Mouse (Mus musculus): ENCODE data around the gene Rbfox3. TPM values are rescaled to one million over a fixed set of nuclear protein-coding genes. Genes with fewer than 3 reads are reported as not detected.

The Rbfox3 gene
- polyA plus RNA-seq, 1 experiment from 2014 or later = 0.35 TPM

DNA sequence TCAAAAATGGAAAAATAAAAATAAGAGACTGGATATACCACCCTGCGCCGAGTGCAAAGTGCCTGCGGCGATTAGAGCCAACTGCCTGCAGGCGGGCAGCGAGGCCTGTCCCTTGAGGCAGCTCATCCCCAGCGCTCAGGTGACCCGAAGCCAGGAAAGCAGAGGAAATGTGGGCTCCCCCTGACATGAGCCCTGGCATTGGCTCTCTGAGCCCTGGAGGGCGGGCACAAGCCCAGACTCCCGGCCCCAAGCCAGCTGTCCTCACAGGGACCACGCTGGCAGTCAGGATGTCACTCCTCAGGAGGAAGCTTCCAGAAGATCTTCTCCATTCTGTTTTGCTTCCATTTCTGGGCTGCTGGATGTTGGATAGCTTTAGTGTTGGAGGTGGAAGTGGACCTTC is 53.1 kb downstream of the Rbfox3 start:
- no peak for ATAC-seq (ENCODE audit: low read depth)
- H3K9ac ChIP-seq (ENCODE audit: low read length) = no peak overlapping the region
- 76% methylated on average over 11 of the region's 11 CpGs for WGBS
- H3K4me1 ChIP-seq (replicated peaks; ENCODE audit: control insufficient read depth, insufficient read depth, low read length) = no peaks in the 10 kb centered on the region
- H3K36me3 ChIP-seq (ENCODE audit: control insufficient read depth, insufficient read depth, low read length) = no peaks in the 10 kb centered on the region
- no peaks in the 10 kb centered on the region for H3K27me3 ChIP-seq (ENCODE audit: control insufficient read depth, insufficient read depth, low read depth, low read length)
- no peaks in the 10 kb centered on the region for H3K9me3 ChIP-seq (ENCODE audit: control insufficient read depth, low read length)
- H3K4me2 ChIP-seq (ENCODE audit: low read depth, low read length) = no peak overlapping the region
- no peak overlapping the region for H3K4me3 ChIP-seq (ENCODE audit: low read length)
- H3K27ac ChIP-seq (ENCODE audit: low read length) = no peak overlapping the region

DNA sequence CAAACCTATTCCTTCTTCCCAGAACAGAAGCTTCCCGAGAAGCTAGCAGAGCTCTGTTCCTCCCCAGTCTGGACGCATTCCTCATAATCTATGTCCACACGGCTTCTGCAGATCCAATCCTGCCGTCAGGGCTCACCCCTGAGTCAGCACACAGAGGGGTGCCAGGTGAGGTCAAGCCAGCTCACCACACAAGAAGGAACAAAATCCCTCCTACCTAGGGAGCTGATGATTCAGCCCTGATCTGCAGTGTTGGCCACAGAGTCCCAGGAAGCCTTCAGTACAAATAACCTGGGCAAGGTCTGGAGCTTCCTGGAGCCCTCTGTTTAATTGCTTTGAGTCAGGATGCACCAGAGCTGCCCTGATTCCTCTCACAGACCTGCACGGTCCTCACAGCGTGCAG is 60.0 kb downstream of the Rbfox3 start:
- WGBS = 61% methylated on average over 6 of the region's 6 CpGs

DNA sequence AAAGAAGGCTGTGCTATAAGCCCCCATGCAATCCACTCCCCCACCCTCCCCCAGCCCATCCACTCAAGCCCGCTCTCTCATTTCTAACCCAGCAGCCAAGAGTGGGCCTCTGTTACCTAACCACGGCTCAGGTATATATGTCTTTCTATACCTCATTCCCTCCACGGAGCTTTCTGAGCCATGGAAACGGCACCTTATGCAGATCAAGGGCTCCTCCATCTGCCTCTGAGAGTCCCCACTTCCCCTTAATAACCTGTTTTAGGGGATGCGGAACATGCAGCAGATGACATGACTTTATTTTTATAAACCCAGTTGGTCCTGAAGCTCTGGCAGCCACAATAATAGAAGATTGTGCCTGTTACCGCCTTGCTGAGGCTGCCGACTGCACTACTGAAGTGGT is 63.4 kb downstream of the Rbfox3 start:
- no peaks in the 10 kb centered on the region for H3K36me3 ChIP-seq (ENCODE audit: control insufficient read depth, insufficient read depth, low read length)
- no peak overlapping the region for H3K27ac ChIP-seq (ENCODE audit: low read length)
- H3K4me3 ChIP-seq (ENCODE audit: low read length) = no peak overlapping the region
- H3K9ac ChIP-seq (ENCODE audit: low read length) = no peak overlapping the region
- WGBS = 65% methylated on average over 7 of the region's 7 CpGs
- no peaks in the 10 kb centered on the region for H3K9me3 ChIP-seq (ENCODE audit: control insufficient read depth, low read length)
- H3K4me1 ChIP-seq (replicated peaks; ENCODE audit: control insufficient read depth, insufficient read depth, low read length) = no peaks in the 10 kb centered on the region
- H3K4me2 ChIP-seq (ENCODE audit: low read depth, low read length) = no peak overlapping the region
- no peaks in the 10 kb centered on the region for H3K27me3 ChIP-seq (ENCODE audit: control insufficient read depth, insufficient read depth, low read depth, low read length)
- ATAC-seq (ENCODE audit: low read depth) = no peak

More for the DNA sequence above, 60.0 kb downstream of the Rbfox3 start:
- H3K27me3 ChIP-seq (ENCODE audit: control insufficient read depth, insufficient read depth, low read depth, low read length) = no peaks in the 10 kb centered on the region
- no peak overlapping the region for H3K9ac ChIP-seq (ENCODE audit: low read length)
- H3K4me3 ChIP-seq (ENCODE audit: low read length) = no peak overlapping the region
- no peaks in the 10 kb centered on the region for H3K4me1 ChIP-seq (replicated peaks; ENCODE audit: control insufficient read depth, insufficient read depth, low read length)
- H3K4me2 ChIP-seq (ENCODE audit: low read depth, low read length) = no peak overlapping the region
- no peak overlapping the region for H3K27ac ChIP-seq (ENCODE audit: low read length)
- H3K36me3 ChIP-seq (ENCODE audit: control insufficient read depth, insufficient read depth, low read length) = no peaks in the 10 kb centered on the region
- ATAC-seq (ENCODE audit: low read depth) = no peak
- H3K9me3 ChIP-seq (ENCODE audit: control insufficient read depth, low read length) = no peaks in the 10 kb centered on the region

DNA sequence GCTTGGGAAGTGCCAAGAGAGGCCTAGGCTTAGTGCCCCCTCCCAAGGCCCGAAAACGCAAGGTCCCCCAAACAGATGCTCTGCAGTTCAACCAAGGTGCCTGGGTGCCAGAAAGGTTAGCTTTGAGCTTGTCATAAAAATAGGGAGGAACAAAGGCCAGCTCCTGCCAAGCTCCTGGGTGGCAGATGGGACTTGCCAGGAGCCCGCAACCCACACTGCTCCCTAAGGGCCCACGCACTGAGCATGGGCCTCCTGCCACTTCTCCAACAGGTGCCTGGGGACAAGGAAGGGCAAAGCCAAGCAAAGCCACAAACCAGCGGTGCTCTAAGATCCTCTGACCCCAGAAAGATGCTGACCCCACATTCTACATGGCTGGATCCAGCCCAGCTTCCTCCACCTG is 70.4 kb downstream of the Rbfox3 start:
- H3K27me3 ChIP-seq (ENCODE audit: control insufficient read depth, insufficient read depth, low read depth, low read length) = no peaks in the 10 kb centered on the region
- H3K36me3 ChIP-seq (ENCODE audit: control insufficient read depth, insufficient read depth, low read length) = no peaks in the 10 kb centered on the region
- no peak overlapping the region for H3K27ac ChIP-seq (ENCODE audit: low read length)
- H3K4me2 ChIP-seq (ENCODE audit: low read depth, low read length) = no peak overlapping the region
- ATAC-seq (ENCODE audit: low read depth) = no peak
- no peak overlapping the region for H3K9ac ChIP-seq (ENCODE audit: low read length)
- H3K9me3 ChIP-seq (ENCODE audit: control insufficient read depth, low read length) = no peaks in the 10 kb centered on the region
- H3K4me1 ChIP-seq (replicated peaks; ENCODE audit: control insufficient read depth, insufficient read depth, low read length) = no peaks in the 10 kb centered on the region
- H3K4me3 ChIP-seq (ENCODE audit: low read length) = no peak overlapping the region
- 82% methylated on average over 5 of the region's 5 CpGs for WGBS

- Histone ChIP-seq H3K4me3 (ENCODE audit: low read length) (no peak overlapping the region), H3K36me3 (ENCODE audit: control insufficient read depth, insufficient read depth, low read length) (no peaks in the 10 kb centered on the region), H3K4me1 (replicated peaks; ENCODE audit: control insufficient read depth, insufficient read depth, low read length) (no peaks in the 10 kb centered on the region), H3K27ac (ENCODE audit: low read length) (no peak overlapping the region), H3K27me3 (ENCODE audit: control insufficient read depth, insufficient read depth, low read depth, low read length) (no peaks in the 10 kb centered on the region), H3K9ac (ENCODE audit: low read length) (no peak overlapping the region), H3K9me3 (ENCODE audit: control insufficient read depth, low read length) (no peaks in the 10 kb centered on the region), H3K4me2 (ENCODE audit: low read depth, low read length) (no peak overlapping the region)
- WGBS = 51% methylated on average over 4 of the region's 4 CpGs
- ATAC-seq (ENCODE audit: low read depth) = no peak
Observed at GRCm38 (mm10) chr11:118838167-118838566, 73.2 kb downstream of the Rbfox3 start.

GRCm38 (mm10) chr11:118836889-118837288 is 74.5 kb downstream of the Rbfox3 start:
- no peak overlapping the region for H3K9ac ChIP-seq (ENCODE audit: low read length)
- 51% methylated on average over 4 of the region's 4 CpGs for WGBS
- no peaks in the 10 kb centered on the region for H3K4me1 ChIP-seq (replicated peaks; ENCODE audit: control insufficient read depth, insufficient read depth, low read length)
- H3K27ac ChIP-seq (ENCODE audit: low read length) = no peak overlapping the region
- no peaks in the 10 kb centered on the region for H3K27me3 ChIP-seq (ENCODE audit: control insufficient read depth, insufficient read depth, low read depth, low read length)
- no peak overlapping the region for H3K4me3 ChIP-seq (ENCODE audit: low read length)
- no peaks in the 10 kb centered on the region for H3K9me3 ChIP-seq (ENCODE audit: control insufficient read depth, low read length)
- no peaks in the 10 kb centered on the region for H3K36me3 ChIP-seq (ENCODE audit: control insufficient read depth, insufficient read depth, low read length)
- H3K4me2 ChIP-seq (ENCODE audit: low read depth, low read length) = no peak overlapping the region
- ATAC-seq (ENCODE audit: low read depth) = no peak

- 63% methylated on average over 10 of the region's 10 CpGs for WGBS
- no peaks in the 10 kb centered on the region for H3K36me3 ChIP-seq (ENCODE audit: control insufficient read depth, insufficient read depth, low read length)
- H3K27ac ChIP-seq (ENCODE audit: low read length) = no peak overlapping the region
Observed at GRCm38 (mm10) chr11:118832793-118833481, 78.5 kb downstream of the Rbfox3 start.

GRCm38 (mm10) chr11:118831730-118832129 is 79.7 kb downstream of the Rbfox3 start:
- Histone ChIP-seq H3K9me3 (ENCODE audit: control insufficient read depth, low read length) (no peaks in the 10 kb centered on the region), H3K4me1 (replicated peaks; ENCODE audit: control insufficient read depth, insufficient read depth, low read length) (no peaks in the 10 kb centered on the region), H3K4me3 (ENCODE audit: low read length) (no peak overlapping the region), H3K27me3 (ENCODE audit: control insufficient read depth, insufficient read depth, low read depth, low read length) (no peaks in the 10 kb centered on the region), H3K27ac (ENCODE audit: low read length) (no peak overlapping the region), H3K36me3 (ENCODE audit: control insufficient read depth, insufficient read depth, low read length) (no peaks in the 10 kb centered on the region), H3K9ac (ENCODE audit: low read length) (no peak overlapping the region), H3K4me2 (ENCODE audit: low read depth, low read length) (no peak overlapping the region)
- no peak for ATAC-seq (ENCODE audit: low read depth)
- WGBS = 60% methylated on average over 7 of the region's 7 CpGs

More at GRCm38 (mm10) chr11:118832793-118833481, 78.5 kb downstream of the Rbfox3 start:
- Histone ChIP-seq H3K9me3 (ENCODE audit: control insufficient read depth, low read length) (no peaks in the 10 kb centered on the region), H3K27me3 (ENCODE audit: control insufficient read depth, insufficient read depth, low read depth, low read length) (no peaks in the 10 kb centered on the region), H3K9ac (ENCODE audit: low read length) (no peak overlapping the region), H3K4me1 (replicated peaks; ENCODE audit: control insufficient read depth, insufficient read depth, low read length) (no peaks in the 10 kb centered on the region), H3K4me3 (ENCODE audit: low read length) (no peak overlapping the region), H3K4me2 (ENCODE audit: low read depth, low read length) (no peak overlapping the region)
- ATAC-seq (ENCODE audit: low read depth) = no peak

DNA sequence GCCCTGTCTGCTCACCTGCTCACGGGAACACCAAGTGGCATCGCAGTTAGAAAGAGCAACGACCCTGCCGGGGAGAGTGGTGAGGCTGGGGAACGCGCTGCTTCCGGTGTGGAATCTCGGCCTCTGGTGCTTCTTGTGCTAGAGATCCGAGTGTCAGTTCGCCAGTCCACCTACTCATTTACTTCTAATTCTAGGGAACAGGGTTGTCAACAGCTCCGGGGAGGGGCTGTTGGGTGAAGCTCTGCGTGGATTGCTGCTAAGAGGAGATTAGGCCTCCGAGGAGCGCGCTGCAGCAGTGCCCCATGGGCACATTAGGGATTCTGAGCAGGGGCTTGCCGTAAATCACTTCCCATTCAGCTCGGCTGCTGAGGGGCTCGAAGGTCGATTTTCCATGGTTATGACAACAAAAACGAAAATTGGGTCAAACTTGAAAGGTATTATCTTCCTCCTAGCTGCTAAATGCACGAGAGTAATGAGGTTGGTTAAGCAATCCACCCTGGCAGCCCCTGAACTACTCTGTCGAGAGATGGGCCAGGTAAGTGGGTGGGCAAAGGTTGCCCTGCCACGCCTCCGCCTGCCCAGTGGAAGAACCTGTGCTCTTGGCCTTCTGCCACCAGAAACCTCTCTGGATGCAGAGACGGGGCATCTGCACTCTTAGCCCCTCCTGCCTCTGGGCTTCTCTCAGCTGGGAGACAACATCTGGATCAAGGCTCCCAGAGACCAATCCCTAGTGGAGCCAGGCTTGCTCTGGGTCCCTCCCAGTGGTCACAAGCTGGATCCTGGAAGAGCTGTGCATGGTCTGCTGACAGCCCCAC is 85.9 kb downstream of the Rbfox3 start:
- Histone ChIP-seq H3K27ac (ENCODE audit: low read length) (no peak overlapping the region), H3K4me1 (replicated peaks; ENCODE audit: control insufficient read depth, insufficient read depth, low read length) (no peaks in the 10 kb centered on the region), H3K27me3 (ENCODE audit: control insufficient read depth, insufficient read depth, low read depth, low read length) (no peaks in the 10 kb centered on the region), H3K9me3 (ENCODE audit: control insufficient read depth, low read length) (no peaks in the 10 kb centered on the region), H3K36me3 (ENCODE audit: control insufficient read depth, insufficient read depth, low read length) (no peaks in the 10 kb centered on the region), H3K4me3 (ENCODE audit: low read length) (no peak overlapping the region), H3K4me2 (ENCODE audit: low read depth, low read length) (no peak overlapping the region), H3K9ac (ENCODE audit: low read length) (no peak overlapping the region)
- ATAC-seq (ENCODE audit: low read depth) = no peak
- WGBS = 57% methylated on average over 25 of the region's 25 CpGs

All from lung, embryonic 16.5 days (tissue).